Comparison of ENCODE assay signal across 11 mouse cellular contexts in the genomic region with DNA sequence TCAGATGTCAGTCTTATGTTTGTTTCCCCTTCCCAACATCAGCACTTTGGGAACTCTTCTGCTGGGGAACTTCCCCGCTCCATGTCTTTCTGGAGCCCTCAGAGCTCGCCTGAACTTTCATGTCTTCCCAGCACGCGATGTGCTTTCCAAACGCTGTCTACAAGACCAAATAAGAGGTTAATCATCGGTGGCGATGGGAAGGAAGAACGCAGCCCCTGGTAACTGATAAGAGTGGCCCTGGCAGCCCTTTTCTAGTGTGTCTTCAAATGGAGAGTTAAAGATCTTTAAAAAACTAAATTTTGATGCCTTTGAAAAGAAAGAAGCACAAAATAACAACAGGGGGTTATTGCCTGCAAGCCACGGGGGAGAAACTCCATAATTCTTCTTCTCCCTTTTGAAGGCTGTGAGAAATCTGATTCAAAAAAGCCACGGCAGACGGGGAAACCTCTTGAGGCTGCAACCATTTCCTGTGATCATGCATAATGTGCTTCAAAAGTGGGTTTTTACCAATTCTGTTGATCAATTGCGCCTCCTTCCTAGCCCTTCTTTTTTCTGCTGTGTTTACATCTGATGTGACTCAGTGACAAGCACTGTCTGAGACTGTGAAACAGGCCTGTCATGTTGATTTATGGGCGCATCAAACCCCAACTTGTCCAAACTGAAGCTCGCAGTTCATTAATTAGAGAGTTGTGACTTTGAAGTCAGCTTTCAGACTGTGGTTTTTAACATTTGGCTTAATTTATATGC.
DNase-seq lines count a peak whose midpoint lies in the region; ATAC-seq lines count a peak whose summit lies in the region.
"Had no signal": no experiment of that assay in that cellular context is flagged by ENCODE, and none has a peak within 500 bp of the region (broad histone marks: within the 10 kb centered on the region; RNA-seq: fewer than 3 reads in every experiment).

No protein-coding gene starts in this region.

- H3K27me3 ChIP-seq in heart, embryonic 10.5 days (ENCODE audit: insufficient read depth, poor library complexity, severe bottlenecking): no peaks in the 10 kb centered on the region
- H3K27me3 ChIP-seq in forebrain, embryonic 12.5 days: peaks cover 33% of the 10 kb centered on the region
- H3K27me3 ChIP-seq in midbrain, embryonic 11.5 days (ENCODE audit: control insufficient read depth, insufficient read depth, low read length): no peaks in the 10 kb centered on the region
- H3K27me3 ChIP-seq: limb, embryonic 15.5 days had no signal

- 0 out of 2 replicates have a peak overlapping the region, but pooled peaks have one; percentile 13 for H3K4me2 ChIP-seq in forebrain, embryonic 12.5 days
- H3K4me2 ChIP-seq in midbrain, embryonic 11.5 days: no peak overlapping the region
- H3K4me2 ChIP-seq: limb, embryonic 15.5 days had no signal

- H3K9ac ChIP-seq in forebrain, embryonic 12.5 days: no peak overlapping the region
- H3K9ac ChIP-seq in midbrain, embryonic 11.5 days (ENCODE audit: low read length): peak overlapping the region; percentile 4; the same call in 1 of the 2 replicates
- H3K9ac ChIP-seq: limb, embryonic 15.5 days had no signal

- H3K4me3 ChIP-seq in heart, embryonic 10.5 days: no peak overlapping the region
- no peak overlapping the region for H3K4me3 ChIP-seq in forebrain, embryonic 12.5 days (replicated peaks)
- H3K4me3 ChIP-seq in midbrain, embryonic 11.5 days (ENCODE audit: low read depth, low read length): no peak overlapping the region
- H3K4me3 ChIP-seq: limb, embryonic 15.5 days had no signal

- peaks cover 59% of the 10 kb centered on the region for H3K36me3 ChIP-seq in heart, embryonic 10.5 days
- H3K36me3 ChIP-seq in forebrain, embryonic 12.5 days (replicated peaks): peaks cover 21% of the 10 kb centered on the region
- peaks cover 7% of the 10 kb centered on the region; the same call in 1 of the 2 replicates for H3K36me3 ChIP-seq in midbrain, embryonic 11.5 days (ENCODE audit: control insufficient read depth, insufficient read depth, low read length)

- 0 out of 2 replicates have a peak, but pooled peaks cover 2% of the 10 kb centered on the region for H3K9me3 ChIP-seq in heart, embryonic 10.5 days
- peaks cover 4% of the 10 kb centered on the region; the same call in 1 of the 2 replicates for H3K9me3 ChIP-seq in forebrain, embryonic 12.5 days
- H3K9me3 ChIP-seq in midbrain, embryonic 11.5 days (ENCODE audit: control insufficient read depth, low read length): peaks cover 3% of the 10 kb centered on the region; the same call in 1 of the 2 replicates
- H3K9me3 ChIP-seq: limb, embryonic 15.5 days had no signal

- 34% methylated on average over 14 of the region's 14 CpGs for WGBS in heart, embryonic 10.5 days
- WGBS in forebrain, embryonic 12.5 days: 21% methylated on average over 14 of the region's 14 CpGs
- 27% methylated on average over 14 of the region's 14 CpGs for WGBS in midbrain, embryonic 11.5 days

- H3K27ac ChIP-seq in heart, embryonic 10.5 days: 0 out of 2 replicates have a peak overlapping the region, but pooled peaks have one; percentile 36
- H3K27ac ChIP-seq in forebrain, embryonic 12.5 days: peak overlapping the region; percentile 43; the same call in 1 of the 2 replicates
- peak overlapping the region; percentile 44 for H3K27ac ChIP-seq in midbrain, embryonic 11.5 days (ENCODE audit: low read depth, low read length)
- H3K27ac ChIP-seq: limb, embryonic 15.5 days had no signal

- ATAC-seq in forebrain, embryonic 12.5 days (ENCODE audit: low FRiP score): peak; percentile 42; the same call in 1 of the 2 replicates
- ATAC-seq in midbrain, embryonic 11.5 days (ENCODE audit: low FRiP score): no peak
- ATAC-seq in frontal cortex, adult (ENCODE audit: low TSS enrichment): no peak

- intact Hi-C loops in heart, postnatal 36 days (cut with DNase I): no loop called here

- no peak for DNase-seq in heart, embryonic 10.5 days (ENCODE audit: low spot score)
- no peak for DNase-seq in heart, postnatal 36 days
- DNase-seq in CD4-positive helper T cell, adult 2 months (ENCODE audit: low read depth, low spot score): peak; percentile 66
- DNase-seq in midbrain, embryonic 11.5 days (ENCODE audit: low spot score, missing footprints): no peak
- no peak for DNase-seq in adrenal gland, adult 8-10 months
- no peak for DNase-seq in ovary, adult 18-20 months (ENCODE audit: low spot score)
- DNase-seq: B cell, adult 2 months; kidney, adult 8-10 months had no signal

- peaks cover 35% of the 10 kb centered on the region for H3K4me1 ChIP-seq in heart, embryonic 10.5 days
- H3K4me1 ChIP-seq in forebrain, embryonic 12.5 days: peaks cover 53% of the 10 kb centered on the region
- H3K4me1 ChIP-seq in midbrain, embryonic 11.5 days (ENCODE audit: control insufficient read depth, insufficient read depth, low read length): peaks cover 31% of the 10 kb centered on the region
